Mouse (Mus musculus) right cerebral cortex, adult 2 months (tissue): ENCODE data around the gene Cacnb1.
A peak's percentile ranks its signal among the peaks of the same experiment; 100 is the strongest.

Experiments used
- DNase-seq, 2 experiments: peaks; one replicate each; pipeline ENCODE4 v3.0.0; 2021 to 2022; ENCODE audit warnings: low spot score in 2 of 2

Cacnb1 gene

DNA sequence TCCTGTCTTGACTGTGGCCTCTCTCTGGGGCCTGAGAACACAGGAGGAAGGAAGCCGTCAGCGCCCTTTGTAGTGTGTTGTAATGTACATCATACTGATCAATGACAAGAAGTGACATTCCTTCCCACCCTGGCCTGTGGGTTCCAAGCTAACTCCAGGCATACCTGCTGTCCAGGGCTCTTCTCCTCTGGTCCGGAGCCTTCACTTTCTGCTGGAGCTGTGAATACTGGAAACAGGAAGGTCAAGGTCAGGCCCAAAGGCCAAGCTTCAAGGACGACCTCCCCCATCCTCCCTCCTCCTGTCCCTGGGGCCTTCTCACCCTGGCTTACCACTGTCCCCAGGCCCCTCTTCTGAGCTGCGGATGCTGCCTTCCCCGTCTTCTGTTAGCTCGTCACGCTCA, 18.1 kb upstream of the Cacnb1 start:
- no peak for DNase-seq

DNA sequence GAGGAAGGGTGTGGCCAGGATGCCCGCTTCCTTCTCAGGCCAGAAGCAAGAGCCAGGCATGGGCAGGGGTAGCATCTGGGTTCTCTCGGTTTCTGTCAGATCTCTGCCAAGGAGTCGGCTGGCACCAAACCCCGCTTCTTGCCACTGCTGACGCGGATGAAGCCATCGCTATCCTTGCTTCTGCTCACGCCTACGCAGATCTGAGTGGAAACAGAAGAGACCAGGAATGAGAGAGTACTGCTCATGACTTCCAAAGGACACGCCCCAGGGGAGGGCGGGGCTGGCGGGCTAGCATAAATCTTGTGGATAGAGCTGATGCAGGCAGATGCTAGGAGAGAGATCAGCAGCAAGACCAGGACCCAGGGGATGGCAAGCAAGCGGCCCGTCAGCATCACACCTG, 15.0 kb upstream of the Cacnb1 start:
- DNase-seq, result peak in 1 of 2 experiments; percentile 70

DNA sequence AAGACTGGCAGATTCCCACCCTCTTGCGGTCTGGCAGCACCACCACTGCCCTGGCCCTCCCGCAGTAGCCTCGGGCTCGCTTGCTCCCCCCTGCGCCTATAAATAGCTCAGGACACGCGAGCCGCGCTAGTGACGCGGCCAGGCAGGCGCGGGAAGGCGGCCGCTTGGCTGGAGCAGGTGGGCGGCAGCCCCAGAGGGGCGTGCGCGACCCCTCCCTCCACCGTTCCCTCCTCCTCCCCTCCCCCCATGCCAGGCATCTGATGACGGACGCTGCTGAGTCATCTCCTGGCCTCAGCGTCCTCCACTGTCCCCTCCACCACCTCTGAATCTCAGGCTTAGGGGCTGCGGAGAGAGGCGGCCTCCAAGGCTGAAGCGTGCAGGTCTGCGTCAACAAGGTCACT, 13.1 kb upstream of the Cacnb1 start:
- DNase-seq, result peak in 1 of 2 experiments; percentile 61

DNA sequence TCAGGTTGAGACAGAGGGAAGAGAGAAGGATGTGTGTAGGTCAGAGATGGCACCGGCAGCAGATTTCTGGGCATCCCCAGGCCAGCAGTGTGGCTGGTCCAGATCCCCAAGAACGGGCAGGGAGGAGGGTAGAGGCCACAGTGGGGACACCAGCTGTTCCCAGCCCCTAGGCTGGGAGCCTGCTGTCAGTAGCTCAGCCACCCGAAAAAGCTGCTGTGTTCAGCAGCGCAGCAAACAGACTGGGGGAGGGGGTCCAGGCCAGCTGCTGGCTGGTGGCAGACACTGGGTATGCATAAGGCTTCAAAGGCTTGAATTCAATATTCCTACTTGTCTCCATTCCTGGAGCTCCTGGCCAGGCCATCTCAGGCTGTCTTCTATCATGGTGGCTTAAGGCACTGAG, 12.0 kb upstream of the Cacnb1 start:
- DNase-seq, result no peak

DNA sequence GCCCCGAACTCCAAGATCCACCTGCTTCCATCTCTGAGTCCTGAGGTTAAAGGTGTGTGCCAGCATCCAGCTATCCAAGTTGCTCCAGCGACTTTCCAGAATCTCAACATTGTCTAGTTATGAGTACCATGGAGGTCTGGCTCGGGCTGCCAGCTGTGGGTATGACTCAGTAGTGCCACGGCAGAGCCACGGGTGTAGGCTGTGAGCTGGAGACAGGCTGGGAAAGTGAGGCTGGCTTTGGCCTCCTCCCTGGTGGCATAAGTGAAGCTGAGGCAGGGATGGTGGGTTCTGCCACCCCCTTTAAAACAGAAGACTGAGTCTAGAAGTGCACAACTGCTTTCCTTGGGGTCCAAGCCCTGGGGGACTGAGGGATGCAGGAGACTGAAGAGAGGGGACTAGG, 11.2 kb upstream of the Cacnb1 start:
- DNase-seq, result no peak

DNA sequence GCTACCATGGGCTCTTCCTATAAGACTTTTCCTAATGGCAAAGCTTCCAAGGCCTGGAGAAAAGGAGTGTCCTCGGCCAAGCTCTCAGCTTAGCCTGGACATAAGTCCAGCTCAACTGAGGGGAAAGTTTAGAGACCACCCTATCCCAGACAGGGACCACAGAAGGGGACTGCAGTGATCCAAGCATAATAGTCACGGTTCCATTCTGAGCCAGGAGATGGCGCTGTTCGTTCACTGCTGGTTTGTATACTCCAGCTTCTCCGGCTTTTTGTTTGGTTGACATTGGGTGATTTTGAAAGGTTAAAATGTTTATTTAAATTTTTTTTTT, 8.6 kb upstream of the Cacnb1 start:
- peak; percentile 89 for DNase-seq

DNA sequence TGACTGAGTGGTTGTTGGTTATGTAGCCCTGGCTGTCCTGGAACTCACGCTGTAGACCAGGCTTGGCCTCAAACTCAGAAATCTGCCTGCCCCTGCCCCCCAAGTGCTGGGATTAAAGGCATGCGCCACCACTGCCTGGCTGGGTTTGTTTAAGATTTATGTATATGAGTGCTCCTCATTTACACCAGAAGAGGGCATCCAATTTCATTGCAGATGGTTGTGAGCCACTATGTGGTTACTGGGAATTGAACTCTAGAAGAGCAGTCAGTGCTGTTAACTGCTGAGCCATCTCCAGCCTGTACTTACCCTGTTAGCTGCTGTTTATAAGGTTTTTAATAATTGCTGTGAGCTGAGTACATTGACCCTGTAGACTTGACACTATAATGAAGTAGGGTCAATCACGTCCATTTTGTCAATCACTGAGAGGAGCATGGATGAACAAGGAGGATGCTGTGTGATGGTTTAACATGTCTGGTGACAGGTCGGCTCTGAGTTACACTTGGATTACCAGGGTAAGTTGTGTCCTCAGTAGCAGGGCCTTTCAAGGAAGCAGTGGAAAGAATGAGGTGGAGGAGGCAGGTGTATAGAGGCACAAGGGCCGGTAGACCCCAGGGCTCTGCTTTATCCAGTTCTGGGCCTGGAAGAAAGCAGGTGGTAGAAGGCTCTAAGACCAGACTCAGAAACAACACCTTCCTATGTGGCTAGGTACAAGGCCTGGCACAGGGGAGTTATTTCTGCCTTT, 8.0 kb upstream of the Cacnb1 start:
- DNase-seq, result no peak

DNA sequence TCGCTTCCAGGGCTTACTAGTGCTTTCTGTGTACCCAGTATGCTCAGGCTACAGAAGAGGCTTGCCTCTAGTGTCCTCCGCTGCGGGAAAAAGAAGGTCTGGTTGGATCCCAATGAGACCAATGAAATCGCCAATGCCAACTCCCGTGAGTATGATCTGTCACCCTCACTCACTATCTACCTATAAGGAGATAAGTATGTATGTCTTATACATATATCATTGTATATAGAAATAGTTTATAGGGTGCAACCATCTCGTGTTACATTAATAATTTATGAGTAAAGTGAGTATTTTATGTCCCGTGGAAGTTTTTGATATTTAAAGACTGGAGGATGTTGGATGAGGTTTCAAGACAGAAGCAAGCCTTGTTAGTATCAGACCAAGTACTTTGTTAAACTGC, 5.0 kb upstream of the Cacnb1 start:
- DNase-seq, result no peak

DNA sequence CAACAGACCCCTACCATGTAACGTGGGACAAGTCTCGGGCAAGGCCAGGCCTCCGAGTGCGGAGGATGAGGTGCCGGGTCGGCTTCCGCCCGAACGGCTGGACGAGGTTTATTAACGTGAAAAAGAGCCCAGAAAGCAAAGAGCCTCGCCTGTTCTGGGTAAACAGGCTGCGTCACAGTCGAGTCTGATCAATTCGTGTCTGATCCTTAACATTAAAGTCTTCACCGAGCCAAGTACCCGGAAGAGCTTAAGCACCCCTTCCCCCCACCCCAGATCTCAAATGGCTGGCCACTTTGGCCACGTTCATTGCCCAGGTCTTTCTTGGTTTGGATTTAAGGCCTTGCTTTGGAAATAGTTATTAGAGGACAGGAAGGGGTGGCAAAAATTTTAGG, 4.5 kb upstream of the Cacnb1 start:
- DNase-seq, result no peak

DNA sequence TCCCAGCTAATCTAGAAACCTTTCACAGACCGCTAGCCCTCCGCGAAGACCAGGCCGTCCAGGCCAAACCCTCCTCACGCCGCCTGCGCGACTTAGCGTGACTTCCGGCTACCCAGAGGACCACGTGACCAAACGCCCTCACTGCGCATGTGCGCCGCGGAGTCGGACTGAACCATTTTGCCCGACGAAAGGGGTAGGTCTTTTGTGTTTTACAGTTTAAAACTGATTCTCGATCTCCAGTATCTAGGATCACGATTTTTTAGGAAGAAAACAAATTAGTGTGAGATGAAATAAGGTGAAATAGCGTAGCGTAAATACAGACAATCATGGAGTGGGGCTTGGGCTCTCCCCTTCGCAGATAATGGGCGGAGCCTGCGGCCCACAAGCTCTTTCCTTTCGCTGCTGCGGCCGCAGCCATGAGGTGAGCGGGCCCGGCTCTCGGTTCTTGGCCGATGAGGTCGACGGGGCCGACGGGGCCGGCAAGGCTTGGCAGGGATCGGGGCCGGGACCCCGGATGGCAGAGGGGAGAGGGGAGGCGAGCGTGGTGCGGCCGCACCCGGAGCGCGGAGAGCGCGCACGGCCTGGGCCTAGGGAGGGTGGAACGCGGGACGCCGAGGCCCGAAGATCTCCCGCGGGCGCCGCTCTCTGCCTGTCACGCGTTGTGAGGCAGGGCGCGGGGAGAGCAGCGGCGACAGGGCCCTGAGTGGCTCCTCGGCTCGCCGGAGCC, 3.9 kb upstream of the Cacnb1 start, which contains the start of gene Rpl19:
Rpl19 (plus strand) TSS at position 141 of the 727 bp plus-strand sequence.
- peak; percentile 92 to 93 for DNase-seq

DNA sequence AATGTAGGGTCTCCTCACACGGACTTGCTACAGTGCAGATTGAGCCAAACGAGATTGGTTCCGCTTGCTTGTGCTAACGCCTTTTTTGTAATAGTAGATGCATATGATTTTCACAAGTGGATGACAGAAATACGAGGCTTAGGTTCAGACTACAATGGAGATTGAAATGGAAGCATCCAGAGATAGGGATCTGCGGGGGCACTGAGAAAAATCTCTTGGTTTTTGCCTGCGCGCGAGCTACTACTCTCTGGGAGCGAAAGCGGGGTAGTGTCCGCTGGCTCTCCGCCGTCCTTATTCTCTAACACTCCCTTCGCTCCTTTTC, 3.4 kb upstream of the Cacnb1 start:
- DNase-seq, result no peak

DNA sequence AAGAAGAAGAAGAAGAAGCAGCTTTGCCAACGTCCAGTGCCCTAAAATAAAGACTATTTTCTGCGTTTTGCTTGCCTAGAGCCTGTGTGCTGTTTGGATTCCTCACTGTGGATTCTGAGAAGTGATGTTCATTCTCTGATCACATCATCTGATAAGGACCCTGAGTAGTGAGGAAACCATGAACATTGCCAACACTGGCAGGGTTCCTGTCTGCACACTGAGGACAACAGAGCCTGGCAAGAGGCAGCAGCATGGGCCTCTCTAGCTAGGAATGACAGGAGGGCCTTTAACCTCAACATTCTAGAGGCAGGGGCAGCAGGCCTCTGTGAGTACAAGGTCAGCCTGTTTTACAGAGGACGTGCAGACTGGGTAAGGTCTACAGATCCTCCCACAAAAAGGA, 1.7 kb upstream of the Cacnb1 start:
- DNase-seq, result no peak

DNA sequence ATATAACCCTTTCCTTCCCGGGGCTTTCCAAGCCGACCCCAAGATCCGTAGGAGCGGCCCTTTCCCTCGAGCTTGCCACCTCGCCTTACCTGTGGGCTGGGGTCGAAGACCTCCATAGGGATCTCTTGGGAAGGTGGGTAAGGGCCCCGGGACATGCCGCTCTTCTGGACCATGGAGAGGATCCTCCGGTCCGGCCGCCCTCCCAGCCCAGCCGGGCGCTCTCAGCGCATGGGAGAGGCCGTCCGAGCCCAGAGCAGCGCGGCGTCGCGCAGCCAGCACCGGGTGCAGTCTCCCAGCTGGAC, 630 bp downstream of the Cacnb1 start:
- no peak for DNase-seq

DNA sequence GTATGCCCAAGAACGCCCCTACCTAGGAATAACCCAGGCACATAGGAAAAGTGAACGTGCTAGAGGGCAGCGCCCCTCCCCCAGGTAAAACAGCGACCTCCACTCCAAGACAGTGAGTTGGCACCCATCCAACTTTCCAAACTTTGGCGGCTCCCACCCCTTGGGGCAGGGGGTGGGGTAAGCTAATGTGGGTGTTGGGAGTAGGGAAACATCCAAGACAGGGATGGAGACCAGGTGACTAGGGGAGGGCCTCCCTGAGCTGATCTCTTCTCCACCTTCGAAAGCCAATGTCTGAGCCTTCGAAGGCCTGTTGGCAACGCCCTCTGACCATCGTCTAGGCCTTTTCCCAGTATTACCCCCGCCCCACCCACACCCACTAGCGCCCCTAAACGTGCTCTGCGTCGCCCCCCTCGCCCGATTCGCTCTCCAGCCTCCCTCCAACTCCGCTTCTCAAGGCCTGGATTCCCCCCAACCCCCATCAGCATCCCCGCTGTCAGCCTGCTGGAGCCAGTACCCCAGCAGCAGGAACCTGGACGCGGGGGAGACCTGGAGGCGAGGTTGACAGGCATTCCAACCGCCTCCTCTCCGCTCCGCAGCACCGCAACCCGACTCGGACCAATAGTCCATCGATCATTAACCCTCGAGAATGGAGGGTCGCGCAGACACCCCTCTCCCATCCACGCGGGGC, 1.1 kb downstream of the Cacnb1 start:
- peak in 1 of 2 experiments; percentile 64 for DNase-seq

DNA sequence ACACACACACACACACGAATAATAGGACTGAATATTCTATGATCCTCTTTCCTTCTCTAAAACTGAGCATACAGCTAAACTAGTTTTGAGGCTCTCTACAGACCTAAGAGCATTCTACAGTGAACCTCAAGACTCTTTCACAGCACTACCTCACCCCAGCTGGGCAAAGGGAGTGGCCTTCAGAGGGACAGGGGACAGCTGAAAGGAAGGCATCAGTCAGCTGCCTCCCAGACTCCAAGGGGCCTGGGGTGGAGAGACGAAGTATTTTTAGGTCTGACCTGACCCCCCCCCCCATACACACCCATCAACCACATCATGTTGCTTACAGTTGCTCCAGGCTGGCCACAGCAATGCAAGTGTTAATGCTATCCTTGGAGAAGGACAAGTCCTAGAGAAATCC, 1.7 kb downstream of the Cacnb1 start:
- DNase-seq, result no peak

DNA sequence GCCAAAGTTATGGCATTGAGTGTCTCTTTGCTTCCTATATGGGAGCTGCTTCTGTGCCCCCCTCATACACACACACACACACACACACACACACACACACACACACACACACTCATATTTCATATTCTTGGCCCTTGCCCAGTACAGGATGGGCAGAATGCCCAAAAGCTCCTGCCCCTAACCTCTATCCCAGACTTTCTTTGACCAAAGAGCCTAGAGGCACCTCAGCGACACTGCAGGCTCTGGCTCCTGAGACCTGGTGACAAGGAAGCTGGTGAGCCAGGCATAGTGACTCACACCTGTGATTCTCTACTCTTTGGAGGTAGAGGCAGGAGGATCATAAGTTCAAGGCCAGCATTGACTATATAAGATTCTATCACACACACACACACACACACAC, 2.1 kb downstream of the Cacnb1 start:
- DNase-seq, result no peak

DNA sequence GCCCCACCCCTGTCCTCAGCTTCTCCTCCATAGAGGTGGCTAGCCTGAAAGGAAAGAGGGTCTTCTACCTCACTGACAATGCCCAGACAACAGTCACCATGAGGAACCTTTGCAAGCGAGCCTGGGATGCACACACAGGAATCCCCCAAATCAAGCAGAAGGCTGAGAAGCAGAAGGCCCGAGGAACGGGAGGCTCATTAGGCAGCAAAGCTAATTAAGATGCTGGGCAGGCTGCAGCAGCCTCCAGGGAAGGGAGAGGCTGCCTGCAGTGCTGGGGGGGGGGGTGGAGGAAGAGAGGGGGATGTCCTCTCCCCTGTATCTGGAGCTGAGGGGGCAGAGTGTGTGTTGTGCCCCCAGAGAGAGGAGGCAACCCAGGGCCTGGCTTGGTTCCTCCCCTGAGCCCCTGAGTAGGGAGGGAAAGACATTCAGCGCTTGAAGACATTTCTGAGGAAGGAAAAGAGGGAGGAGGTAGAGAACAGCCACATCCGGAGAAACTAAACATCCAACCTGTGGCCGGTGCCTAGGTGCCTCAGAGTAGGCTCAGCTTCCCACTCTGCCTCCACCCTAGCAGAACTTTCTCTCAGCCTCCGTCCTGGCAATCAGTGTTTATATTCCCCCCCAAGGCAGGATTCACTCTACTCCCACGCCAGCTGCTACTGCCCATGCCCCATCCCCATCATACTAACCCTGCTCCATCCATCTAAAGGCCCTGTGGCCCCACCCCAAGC, 2.8 kb downstream of the Cacnb1 start:
- DNase-seq, result peak in 1 of 2 experiments; percentile 44

DNA sequence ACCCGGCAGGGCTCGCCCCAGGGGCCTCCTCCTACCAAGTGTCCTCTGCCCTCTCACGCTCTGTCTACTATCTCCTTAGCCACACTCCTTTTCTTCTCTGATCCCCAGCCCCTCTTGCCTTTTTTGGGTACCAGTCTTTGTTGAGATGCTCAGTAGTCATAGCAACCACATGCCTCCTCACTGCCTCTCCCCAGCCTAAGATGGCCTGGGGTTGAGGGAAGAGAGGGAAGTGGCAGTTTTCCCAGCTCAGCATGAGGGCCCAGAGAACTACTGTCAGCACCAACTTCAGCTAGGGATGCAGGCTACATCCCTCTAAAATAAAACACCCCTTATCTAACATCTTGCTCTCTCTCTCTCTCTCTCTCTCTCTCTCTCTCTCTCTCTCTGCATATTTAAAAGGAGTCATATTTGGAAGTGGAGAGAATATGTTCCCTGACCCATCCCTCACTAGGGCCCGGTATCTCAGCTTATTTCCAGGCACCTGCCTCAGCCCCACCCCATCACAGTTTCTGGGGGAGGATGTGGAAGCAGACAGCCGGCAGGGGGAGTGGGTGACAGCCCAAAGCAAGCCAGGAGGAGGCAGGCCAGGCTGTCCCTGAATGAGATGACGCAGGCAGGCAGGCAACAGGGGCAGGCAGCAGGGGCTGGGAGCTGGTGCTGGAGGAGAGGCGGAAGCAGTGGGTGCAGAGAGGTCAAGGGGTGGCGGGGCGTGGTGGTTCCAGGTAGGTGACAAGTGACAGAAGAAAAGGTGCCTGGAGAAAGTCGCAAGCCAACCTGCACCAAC, 3.8 kb downstream of the Cacnb1 start:
- peak; percentile 83 to 84 for DNase-seq

DNA sequence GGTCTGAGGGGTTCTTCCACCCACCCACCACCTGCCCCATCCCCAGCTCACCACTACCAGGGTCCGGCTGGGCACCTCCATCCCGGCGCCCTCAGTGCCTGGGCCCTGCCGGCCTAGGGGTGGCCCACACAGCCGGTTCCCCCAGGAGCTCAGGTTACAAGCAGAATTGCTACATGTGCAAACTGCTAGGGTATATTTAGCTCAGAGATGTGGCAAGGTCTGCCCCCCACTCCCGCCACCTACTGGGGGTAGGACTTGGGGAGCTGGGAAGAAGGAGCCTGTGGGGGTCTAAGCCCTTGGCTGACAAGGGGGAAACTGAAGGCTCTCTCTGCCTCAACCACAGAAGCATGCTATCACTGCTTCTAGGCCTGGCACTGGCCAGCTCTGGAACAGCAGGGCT, 4.6 kb downstream of the Cacnb1 start:
- DNase-seq, result no peak

DNA sequence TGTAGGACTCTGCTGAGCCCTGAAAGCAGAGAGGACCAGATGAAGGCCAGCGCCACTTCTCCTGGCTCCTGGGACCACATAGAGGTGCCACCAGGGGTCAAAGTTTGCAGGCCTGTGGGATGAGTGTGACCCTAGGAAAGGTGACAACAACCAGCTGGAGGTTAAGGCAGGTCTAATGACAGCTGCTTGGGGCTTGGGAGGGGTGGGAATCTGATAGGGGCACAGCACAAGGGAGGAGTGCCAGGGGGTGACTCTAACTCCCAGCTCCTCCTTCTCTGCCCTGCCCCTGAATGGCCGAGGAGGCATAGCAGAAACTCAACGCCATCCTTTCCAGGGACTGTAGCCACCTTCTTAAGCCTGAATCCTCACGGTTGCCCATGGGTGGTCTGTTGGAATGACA, 6.0 kb downstream of the Cacnb1 start:
- no peak for DNase-seq

DNA sequence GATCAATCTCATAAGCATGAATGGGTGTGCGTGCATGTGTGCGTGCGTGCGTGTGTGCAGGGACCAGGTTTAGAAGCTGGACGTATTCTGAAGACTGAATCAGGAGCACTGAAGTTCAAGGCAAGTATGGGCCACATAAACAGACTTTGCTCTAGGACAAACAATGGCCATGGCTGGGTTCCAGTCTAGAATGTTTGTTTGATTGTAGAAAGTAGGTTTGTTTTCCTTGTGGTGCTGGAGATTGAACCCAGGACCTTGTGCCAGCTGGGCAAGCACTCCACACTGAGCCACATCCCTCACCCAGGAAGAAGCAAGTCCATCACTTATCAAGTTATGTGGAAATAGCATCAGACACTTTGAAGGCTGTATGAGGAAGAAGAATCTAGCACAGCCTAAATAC, 6.7 kb downstream of the Cacnb1 start:
- no peak for DNase-seq

DNA sequence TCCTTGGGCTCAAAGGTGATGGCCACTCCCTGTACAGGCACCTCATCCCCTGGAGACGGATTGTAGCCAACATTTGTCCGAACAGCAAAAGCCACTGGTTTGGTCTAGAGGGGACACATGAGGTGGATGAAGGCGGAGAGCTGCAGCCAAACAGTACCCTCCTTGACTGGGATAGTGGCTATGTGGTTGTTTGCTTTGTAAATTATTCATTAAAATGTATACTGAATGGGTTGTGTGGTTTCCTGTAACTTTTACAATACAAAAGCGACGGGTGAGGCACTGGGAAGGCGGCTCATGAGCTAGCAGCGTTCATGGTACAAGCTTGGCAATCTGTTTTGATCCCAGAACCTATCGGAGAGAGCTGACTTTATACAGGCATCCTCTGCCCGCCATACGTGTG, 10.0 kb downstream of the Cacnb1 start:
- DNase-seq, result no peak
